Mouse (Mus musculus): ENCODE measurements around the gene Sec16a. TPM values are rescaled to one million over a fixed set of nuclear protein-coding genes. Genes with fewer than 3 reads are reported as not detected.

Gene Sec16a
- polyA plus RNA-seq (2015; fragmentation: Illumina TruSeq; extraction: RNeasy Lipid Tissue Mini Kit (QIAGEN cat#74804); ENCODE audit: low read depth, low replicate concordance), result 26.0 TPM

DNA sequence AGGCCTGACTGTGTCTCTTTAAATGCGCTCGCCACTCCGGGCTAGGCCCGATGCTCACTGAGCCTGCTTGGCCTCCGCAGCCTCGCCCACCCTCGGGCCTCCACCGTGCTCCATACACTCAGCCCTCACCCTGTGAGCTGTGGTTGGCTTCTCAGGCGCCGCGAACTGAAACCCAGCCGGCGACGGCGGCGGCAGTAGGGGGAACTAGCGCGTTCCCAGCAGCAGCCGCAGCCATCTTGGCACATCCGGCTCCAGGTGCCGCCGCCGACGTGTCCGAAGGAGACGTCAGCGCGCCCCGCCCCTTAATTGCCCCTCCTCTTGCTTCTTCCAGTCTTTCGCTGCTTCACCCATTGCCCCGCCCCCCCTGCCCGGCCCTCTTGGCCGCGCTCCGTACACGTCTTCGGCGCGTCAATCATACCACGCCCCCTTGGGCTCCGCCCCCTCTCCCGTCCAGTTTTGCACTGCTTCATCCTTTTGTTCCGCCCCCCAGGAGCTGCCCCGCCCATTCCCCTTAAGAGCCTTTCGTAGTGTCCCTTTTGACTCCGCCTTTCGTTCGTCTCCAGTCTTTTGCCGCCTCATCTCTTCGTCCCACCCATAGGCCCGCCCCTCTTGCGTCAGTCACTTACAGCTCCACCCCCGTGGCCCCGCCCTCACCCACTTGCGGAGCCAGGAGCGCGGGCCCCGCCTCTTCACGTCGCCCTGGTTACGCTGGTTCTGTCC is at the start of gene Sec16a:
Gene Sec16a (minus strand): TSS at position 271 of the 720 bp plus-strand sequence.

DNA sequence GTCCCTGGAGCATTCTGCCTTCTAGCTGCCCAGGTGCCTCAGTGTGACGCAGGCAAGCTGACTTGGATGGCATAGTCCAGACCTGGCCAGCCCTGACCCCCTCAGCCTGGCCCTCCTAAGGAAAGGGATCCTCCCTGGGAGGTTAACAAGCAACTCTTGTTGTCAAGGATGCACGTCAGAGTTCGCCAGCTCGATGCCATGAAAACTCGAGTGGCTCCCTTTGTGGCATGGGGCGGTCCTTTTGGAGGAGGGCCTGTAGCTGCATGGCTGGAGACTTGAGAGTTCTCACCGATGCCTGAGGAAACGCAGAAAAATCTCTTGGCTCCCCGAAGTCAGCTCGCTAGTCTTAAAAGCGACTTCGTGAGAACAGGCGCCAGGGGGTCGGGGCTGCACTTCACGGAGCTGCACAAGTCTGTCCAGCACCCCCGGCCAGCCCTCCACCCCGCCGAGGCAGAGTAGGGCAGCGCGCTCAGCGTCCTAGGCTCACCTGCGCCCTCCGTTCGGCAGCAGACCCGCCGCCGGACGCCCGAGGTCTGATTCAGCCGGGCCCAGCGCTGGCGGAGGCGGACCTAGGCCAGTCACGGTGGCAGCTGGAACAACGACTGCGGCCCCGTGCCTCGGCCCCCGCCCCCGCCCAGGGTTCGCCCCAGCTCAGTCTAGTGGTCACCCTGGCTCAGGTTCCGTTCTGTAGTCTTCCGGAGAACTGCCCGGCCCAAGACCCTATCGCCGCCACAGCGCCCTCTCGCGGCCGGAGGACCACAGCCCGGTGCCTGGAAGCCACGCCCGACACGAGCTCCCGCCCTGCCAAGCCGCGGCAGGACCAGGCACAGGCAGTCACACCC is 36.3 kb downstream of the Sec16a start, which contains the start of gene Inpp5e:
Gene Inpp5e (minus strand): TSS at position 689 of the 842 bp plus-strand sequence.

DNA sequence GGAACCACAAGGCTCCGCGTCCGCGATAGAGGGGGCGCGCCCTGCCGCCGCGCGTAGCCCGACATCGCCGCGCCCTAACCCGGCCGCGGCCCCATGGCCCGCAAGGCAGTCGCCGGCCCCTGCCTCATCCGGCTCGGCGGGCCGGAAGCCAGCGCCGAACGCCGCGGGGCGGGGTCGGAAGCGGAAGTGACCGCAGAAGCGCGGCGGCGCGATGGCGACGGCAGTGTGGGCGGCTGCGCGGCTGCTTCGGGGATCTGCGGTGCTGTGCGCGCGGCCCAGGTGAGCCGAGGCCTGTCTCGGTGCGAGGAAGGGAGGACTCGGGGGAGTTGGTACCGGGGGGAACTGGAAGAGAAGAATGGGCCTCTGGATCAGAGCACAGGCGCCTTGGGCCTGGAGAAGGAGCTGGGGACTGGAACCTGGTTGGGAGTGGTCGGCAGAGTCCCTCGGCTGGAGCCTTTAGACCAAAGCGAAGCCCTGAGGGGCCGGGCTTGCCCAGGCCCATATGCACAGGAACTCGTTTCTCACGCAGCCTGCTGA is 55.8 kb downstream of the Sec16a start, which contains the start of the genes Entr1 and Pmpca:
Gene Entr1 (minus strand): TSS at position 163 of the 537 bp plus-strand sequence.
Gene Pmpca (plus strand): TSS at position 186 of the 537 bp plus-strand sequence.

DNA sequence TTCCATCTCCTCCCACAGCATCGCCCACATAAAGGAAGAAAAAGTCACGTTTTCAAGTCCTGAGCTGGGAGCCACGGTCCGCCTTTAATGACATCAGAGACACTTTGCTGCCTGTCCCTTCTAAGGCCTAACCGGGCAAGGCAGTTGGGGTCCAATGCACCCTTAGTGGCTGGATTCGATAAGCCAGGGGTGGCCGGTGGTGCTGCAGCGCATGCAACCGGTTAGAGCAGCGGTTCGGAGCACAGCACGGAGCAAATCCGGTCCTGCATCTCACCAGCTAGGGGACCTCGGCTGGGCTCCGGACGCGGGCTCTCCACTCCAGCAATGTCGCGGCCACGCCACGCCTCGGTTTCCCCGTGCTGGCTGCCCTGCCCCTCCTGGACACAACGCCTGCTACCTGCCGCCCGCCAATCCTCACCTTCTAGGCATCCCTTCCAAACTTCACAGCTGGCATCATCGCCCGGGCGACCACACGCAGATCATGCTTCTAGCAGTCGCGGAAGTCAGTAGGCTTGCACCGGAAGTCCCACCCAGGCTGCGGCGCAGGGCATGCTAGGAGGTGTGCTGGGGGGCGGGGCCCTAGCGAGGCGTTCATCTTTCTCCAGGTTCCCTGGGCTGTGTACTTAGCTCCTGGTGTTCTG is 64.8 kb downstream of the Sec16a start, which contains the start of gene Snapc4:
Gene Snapc4 (minus strand): TSS at position 523 of the 641 bp plus-strand sequence.

DNA sequence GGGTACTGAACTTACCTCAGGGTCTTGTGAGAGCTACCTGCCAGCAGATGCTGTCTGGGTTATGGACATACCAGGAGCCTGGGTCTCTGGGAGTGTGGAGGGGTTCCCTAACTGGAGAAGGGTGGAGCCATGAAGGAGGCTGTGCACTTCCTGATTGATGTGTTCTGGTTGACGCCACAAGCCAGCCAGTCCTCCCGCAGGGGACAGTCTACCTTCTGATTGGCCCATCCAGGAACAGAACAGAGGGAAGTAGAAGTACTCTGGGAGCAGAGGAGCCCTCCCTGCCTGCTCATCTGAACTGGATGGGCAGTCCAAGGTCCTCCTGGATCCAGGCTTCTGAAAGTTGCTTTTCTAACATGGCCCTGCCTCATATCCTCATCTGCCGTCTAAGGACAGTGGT is 84.2 kb downstream of the Sec16a start, which contains the start of gene Card9:
Gene Card9 (minus strand): TSS at position 147 of the 400 bp plus-strand sequence.

Other genes with a start within 250 kb of the Sec16a start
- 0.30 TPM for gene Lhx3, start 236.9 kb downstream of the Sec16a start, polyA plus RNA-seq (2015; fragmentation: Illumina TruSeq; extraction: RNeasy Lipid Tissue Mini Kit (QIAGEN cat#74804); ENCODE audit: low read depth, low replicate concordance)
- gene Qsox2, start 207.7 kb downstream of the Sec16a start, polyA plus RNA-seq (2015; fragmentation: Illumina TruSeq; extraction: RNeasy Lipid Tissue Mini Kit (QIAGEN cat#74804); ENCODE audit: low read depth, low replicate concordance), result 18.2 TPM
- gene Ccdc187, start 150.7 kb downstream of the Sec16a start, polyA plus RNA-seq (2015; fragmentation: Illumina TruSeq; extraction: RNeasy Lipid Tissue Mini Kit (QIAGEN cat#74804); ENCODE audit: low read depth, low replicate concordance), result 2.7 TPM
- 41.0 TPM for gene Gpsm1, start 129.7 kb downstream of the Sec16a start, polyA plus RNA-seq (2015; fragmentation: Illumina TruSeq; extraction: RNeasy Lipid Tissue Mini Kit (QIAGEN cat#74804); ENCODE audit: low read depth, low replicate concordance)
- gene Dnlz, start 93.1 kb downstream of the Sec16a start, polyA plus RNA-seq (2015; fragmentation: Illumina TruSeq; extraction: RNeasy Lipid Tissue Mini Kit (QIAGEN cat#74804); ENCODE audit: low read depth, low replicate concordance), result 30.2 TPM
- gene Card9, start 84.3 kb downstream of the Sec16a start, polyA plus RNA-seq (2015; fragmentation: Illumina TruSeq; extraction: RNeasy Lipid Tissue Mini Kit (QIAGEN cat#74804); ENCODE audit: low read depth, low replicate concordance), result 2.3 TPM
- gene Snapc4, start 64.6 kb downstream of the Sec16a start, polyA plus RNA-seq (2015; fragmentation: Illumina TruSeq; extraction: RNeasy Lipid Tissue Mini Kit (QIAGEN cat#74804); ENCODE audit: low read depth, low replicate concordance), result 45.4 TPM
- gene Entr1, start 55.9 kb downstream of the Sec16a start, polyA plus RNA-seq (2015; fragmentation: Illumina TruSeq; extraction: RNeasy Lipid Tissue Mini Kit (QIAGEN cat#74804); ENCODE audit: low read depth, low replicate concordance), result 131 TPM
- 81.1 TPM for gene Pmpca, start 55.9 kb downstream of the Sec16a start, polyA plus RNA-seq (2015; fragmentation: Illumina TruSeq; extraction: RNeasy Lipid Tissue Mini Kit (QIAGEN cat#74804); ENCODE audit: low read depth, low replicate concordance)
- gene Inpp5e, start 36.0 kb downstream of the Sec16a start, polyA plus RNA-seq (2015; fragmentation: Illumina TruSeq; extraction: RNeasy Lipid Tissue Mini Kit (QIAGEN cat#74804); ENCODE audit: low read depth, low replicate concordance), result 18.1 TPM
- 7.8 TPM for gene Notch1, start 71.4 kb upstream of the Sec16a start, polyA plus RNA-seq (2015; fragmentation: Illumina TruSeq; extraction: RNeasy Lipid Tissue Mini Kit (QIAGEN cat#74804); ENCODE audit: low read depth, low replicate concordance)
- gene Egfl7, start 134.8 kb upstream of the Sec16a start, polyA plus RNA-seq (2015; fragmentation: Illumina TruSeq; extraction: RNeasy Lipid Tissue Mini Kit (QIAGEN cat#74804); ENCODE audit: low read depth, low replicate concordance), result 88.0 TPM
- not detected for gene Gm20532, start 141.4 kb upstream of the Sec16a start, polyA plus RNA-seq (2015; fragmentation: Illumina TruSeq; extraction: RNeasy Lipid Tissue Mini Kit (QIAGEN cat#74804); ENCODE audit: low read depth, low replicate concordance)
- 1.7 TPM for gene Agpat2, start 159.2 kb upstream of the Sec16a start, polyA plus RNA-seq (2015; fragmentation: Illumina TruSeq; extraction: RNeasy Lipid Tissue Mini Kit (QIAGEN cat#74804); ENCODE audit: low read depth, low replicate concordance)
- 82.0 TPM for gene Fam69b, start 183.2 kb upstream of the Sec16a start, polyA plus RNA-seq (2015; fragmentation: Illumina TruSeq; extraction: RNeasy Lipid Tissue Mini Kit (QIAGEN cat#74804); ENCODE audit: low read depth, low replicate concordance)
- gene Lcn4, start 226.1 kb upstream of the Sec16a start, polyA plus RNA-seq (2015; fragmentation: Illumina TruSeq; extraction: RNeasy Lipid Tissue Mini Kit (QIAGEN cat#74804); ENCODE audit: low read depth, low replicate concordance), result not detected